Mouse (Mus musculus): ENCODE measurements around the gene Nln. TPM values are rescaled to one million over a fixed set of nuclear protein-coding genes. Genes with fewer than 3 reads are reported as not detected.

The Nln gene
- total RNA-seq, 1 experiment: 24.2 TPM

GRCm38 (mm10) chr13:104070703-104071102 lies 38.7 kb downstream of the Nln start:
- no peaks in the 10 kb centered on the region for H3K4me1 ChIP-seq (ENCODE audit: control insufficient read depth in 2 of 2, insufficient read depth in 2 of 2, low read length in 2 of 2, poor library complexity in 1 of 2)
- TF ChIP-seq MAFK (IDR thresholded peaks at IDR 0.05; ENCODE audit: insufficient read depth, low read depth, low read length) (no peak), HCFC1 (IDR thresholded peaks at IDR 0.05; ENCODE audit: borderline replicate concordance, insufficient read depth, low read length) (no peak), CHD2 (IDR thresholded peaks at IDR 0.05; ENCODE audit: low read depth, low read length) (no peak), ZC3H11A (IDR thresholded peaks at IDR 0.05; ENCODE audit: borderline replicate concordance, low read depth, low read length) (no peak), ZNF384 (IDR thresholded peaks at IDR 0.05; ENCODE audit: low read depth, low read length) (no peak)
- in situ Hi-C loops (cut with MboI; ENCODE audit: low sequenced_read_pairs in 2 of 2, unreplicated experiment in 2 of 2): no loop called here
- no peak overlapping the region for H3K4me3 ChIP-seq (ENCODE audit: insufficient read depth in 1 of 2, low read depth in 1 of 2, low read length in 2 of 2, poor library complexity in 1 of 2, severe bottlenecking in 1 of 2)
- peaks cover 3% of the 10 kb centered on the region; the same call in 1 of the 2 replicates for H3K36me3 ChIP-seq (ENCODE audit: control insufficient read depth, insufficient read depth, low read length, poor library complexity, severe bottlenecking)
- no peak overlapping the region for H3K9ac ChIP-seq (ENCODE audit: insufficient read depth, low read depth, low read length, poor library complexity, severe bottlenecking)
- H3K27ac ChIP-seq (ENCODE audit: insufficient read depth, low read depth, low read length, poor library complexity, severe bottlenecking): no peak overlapping the region
- no peak for DNase-seq (ENCODE audit: low read depth, low spot score)
- H3K9me3 ChIP-seq (ENCODE audit: control insufficient read depth, insufficient read depth, low read depth, low read length): no peaks in the 10 kb centered on the region

- H3K4me1 ChIP-seq (ENCODE audit: control insufficient read depth in 2 of 2, insufficient read depth in 2 of 2, low read length in 2 of 2, poor library complexity in 1 of 2): no peaks in the 10 kb centered on the region
- H3K27ac ChIP-seq (ENCODE audit: insufficient read depth, low read depth, low read length, poor library complexity, severe bottlenecking): no peak overlapping the region
- TF ChIP-seq ZNF384 (IDR thresholded peaks at IDR 0.05; ENCODE audit: low read depth, low read length) (no peak), CHD2 (IDR thresholded peaks at IDR 0.05; ENCODE audit: low read depth, low read length) (no peak), MAFK (IDR thresholded peaks at IDR 0.05; ENCODE audit: insufficient read depth, low read depth, low read length) (no peak), ZC3H11A (IDR thresholded peaks at IDR 0.05; ENCODE audit: borderline replicate concordance, low read depth, low read length) (no peak), HCFC1 (IDR thresholded peaks at IDR 0.05; ENCODE audit: borderline replicate concordance, insufficient read depth, low read length) (no peak)
- no peak for DNase-seq (ENCODE audit: low read depth, low spot score)
- in situ Hi-C loops (cut with MboI; ENCODE audit: low sequenced_read_pairs in 2 of 2, unreplicated experiment in 2 of 2): no loop called here
- no peak overlapping the region for H3K9ac ChIP-seq (ENCODE audit: insufficient read depth, low read depth, low read length, poor library complexity, severe bottlenecking)
- peaks cover 5% of the 10 kb centered on the region; the same call in 1 of the 2 replicates for H3K36me3 ChIP-seq (ENCODE audit: control insufficient read depth, insufficient read depth, low read length, poor library complexity, severe bottlenecking)
- no peak overlapping the region for H3K4me3 ChIP-seq (ENCODE audit: insufficient read depth in 1 of 2, low read depth in 1 of 2, low read length in 2 of 2, poor library complexity in 1 of 2, severe bottlenecking in 1 of 2)
- no peaks in the 10 kb centered on the region for H3K9me3 ChIP-seq (ENCODE audit: control insufficient read depth, insufficient read depth, low read depth, low read length)
Observed at GRCm38 (mm10) chr13:104069216-104069615, 40.2 kb downstream of the Nln start.

DNA sequence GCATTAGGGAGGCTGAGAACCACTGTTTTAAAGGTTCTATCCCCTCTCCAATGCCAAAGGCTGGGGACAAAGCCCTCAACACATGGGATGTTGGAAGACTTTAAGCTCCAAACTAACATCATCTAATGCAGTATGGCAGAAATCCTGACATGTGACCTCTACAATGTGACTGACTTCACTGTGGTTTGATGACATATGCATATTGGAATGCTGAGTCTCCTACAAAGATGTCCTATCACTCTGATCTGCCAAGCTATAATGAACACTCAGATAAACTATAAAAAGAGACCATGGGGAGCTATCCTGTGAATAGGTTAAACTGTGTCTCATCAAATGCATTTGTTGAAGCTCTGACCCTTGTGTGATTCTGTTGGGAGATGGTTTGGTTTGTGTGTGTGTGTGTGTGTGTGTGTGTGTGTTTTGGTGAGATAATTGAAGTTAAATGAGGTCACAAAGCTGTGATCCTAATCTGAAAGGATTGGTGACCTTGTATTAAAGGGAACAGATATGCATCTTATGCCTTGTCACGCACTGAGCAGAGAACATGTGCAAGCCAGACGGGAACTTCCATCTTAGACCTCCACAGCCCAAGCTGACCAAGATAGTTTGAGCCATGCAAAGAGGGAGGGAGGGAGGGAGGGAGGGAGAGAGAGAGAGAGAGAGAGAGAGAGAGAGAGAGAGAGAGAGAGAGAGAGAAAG lies 43.6 kb downstream of the Nln start:
- in situ Hi-C loops (cut with MboI; ENCODE audit: low sequenced_read_pairs in 2 of 2, unreplicated experiment in 2 of 2): no loop called here
- H3K9ac ChIP-seq (ENCODE audit: insufficient read depth, low read depth, low read length, poor library complexity, severe bottlenecking): no peak overlapping the region
- TF ChIP-seq ZC3H11A (IDR thresholded peaks at IDR 0.05; ENCODE audit: borderline replicate concordance, low read depth, low read length): no peak
- TF ChIP-seq ZNF384 (IDR thresholded peaks at IDR 0.05; ENCODE audit: low read depth, low read length): no peak
- no peak for TF ChIP-seq MAFK (IDR thresholded peaks at IDR 0.05; ENCODE audit: insufficient read depth, low read depth, low read length)
- no peak for TF ChIP-seq HCFC1 (IDR thresholded peaks at IDR 0.05; ENCODE audit: borderline replicate concordance, insufficient read depth, low read length)
- H3K27ac ChIP-seq (ENCODE audit: insufficient read depth, low read depth, low read length, poor library complexity, severe bottlenecking): no peak overlapping the region
- H3K4me1 ChIP-seq (ENCODE audit: control insufficient read depth in 2 of 2, insufficient read depth in 2 of 2, low read length in 2 of 2, poor library complexity in 1 of 2): no peaks in the 10 kb centered on the region
- H3K9me3 ChIP-seq (ENCODE audit: control insufficient read depth, insufficient read depth, low read depth, low read length): no peaks in the 10 kb centered on the region
- no peak overlapping the region for H3K4me3 ChIP-seq (ENCODE audit: insufficient read depth in 1 of 2, low read depth in 1 of 2, low read length in 2 of 2, poor library complexity in 1 of 2, severe bottlenecking in 1 of 2)
- peaks cover 3% of the 10 kb centered on the region; the same call in 1 of the 2 replicates for H3K36me3 ChIP-seq (ENCODE audit: control insufficient read depth, insufficient read depth, low read length, poor library complexity, severe bottlenecking)
- no peak for DNase-seq (ENCODE audit: low read depth, low spot score)

DNA sequence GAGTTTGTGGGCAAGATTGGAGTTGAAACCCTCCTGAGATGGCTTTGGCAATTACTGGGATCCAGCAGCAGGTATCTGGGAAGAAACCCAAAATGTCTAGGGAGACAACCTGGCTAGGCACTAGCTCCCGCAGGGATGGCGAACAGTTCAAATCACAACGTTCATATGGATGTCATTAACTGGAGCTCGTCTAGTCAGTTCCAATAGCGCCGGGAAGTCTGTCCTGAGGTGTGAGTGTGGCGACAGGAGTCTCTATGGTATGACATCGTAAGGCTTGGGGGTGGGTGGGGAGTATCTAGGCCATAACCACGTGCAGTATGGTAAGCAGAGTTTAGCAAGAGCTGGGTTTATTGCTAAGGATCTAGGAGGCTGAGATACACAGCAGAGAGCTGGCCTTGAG lies 46.4 kb downstream of the Nln start:
- H3K9me3 ChIP-seq (ENCODE audit: control insufficient read depth, insufficient read depth, low read depth, low read length): no peaks in the 10 kb centered on the region
- no peak for DNase-seq (ENCODE audit: low read depth, low spot score)
- no peaks in the 10 kb centered on the region for H3K4me1 ChIP-seq (ENCODE audit: control insufficient read depth in 2 of 2, insufficient read depth in 2 of 2, low read length in 2 of 2, poor library complexity in 1 of 2)
- TF ChIP-seq CHD2 (IDR thresholded peaks at IDR 0.05; ENCODE audit: low read depth, low read length) (no peak), MAFK (IDR thresholded peaks at IDR 0.05; ENCODE audit: insufficient read depth, low read depth, low read length) (no peak), HCFC1 (IDR thresholded peaks at IDR 0.05; ENCODE audit: borderline replicate concordance, insufficient read depth, low read length) (no peak), ZC3H11A (IDR thresholded peaks at IDR 0.05; ENCODE audit: borderline replicate concordance, low read depth, low read length) (no peak), ZNF384 (IDR thresholded peaks at IDR 0.05; ENCODE audit: low read depth, low read length) (no peak)
- no peak overlapping the region for H3K9ac ChIP-seq (ENCODE audit: insufficient read depth, low read depth, low read length, poor library complexity, severe bottlenecking)
- in situ Hi-C loops (cut with MboI; ENCODE audit: low sequenced_read_pairs in 2 of 2, unreplicated experiment in 2 of 2): no loop called here
- H3K4me3 ChIP-seq (ENCODE audit: insufficient read depth in 1 of 2, low read depth in 1 of 2, low read length in 2 of 2, poor library complexity in 1 of 2, severe bottlenecking in 1 of 2): no peak overlapping the region
- no peak overlapping the region for H3K27ac ChIP-seq (ENCODE audit: insufficient read depth, low read depth, low read length, poor library complexity, severe bottlenecking)
- H3K36me3 ChIP-seq (ENCODE audit: control insufficient read depth, insufficient read depth, low read length, poor library complexity, severe bottlenecking): peaks cover 1% of the 10 kb centered on the region; the same call in 1 of the 2 replicates
